Mouse (Mus musculus) heart, postnatal 10 days (tissue): ENCODE data around the gene Ass1. TPM values are rescaled to one million over a fixed set of nuclear protein-coding genes. Genes with fewer than 3 reads are reported as not detected.
A peak's percentile ranks its signal among the peaks of the same experiment; 100 is the strongest.
"Not testable (repeated sequence)": the region's sequence is repeated elsewhere in the genome, so short reads cannot be mapped to it uniquely, and the experiment has no call there.

ENCODE experiments used
- DNase-seq, 2 experiments: peaks; one replicate each; pipeline ENCODE4 v3.0.0; 2021
- intact Hi-C: fragments of 180-260 bp; cut with DNase I; formaldehyde crosslinking; loops from one replicate; pipeline ENCODE4 v1.15.1; 2025
- total RNA-seq, 2 experiments: library from RNA; stranded (reverse); gene quantifications; 2 replicates each; pipeline ENCODE4 v1.2.3; 2021

Gene Ass1
- total RNA-seq, 2 experiments from 2014 or later = 3.4 to 4.2 TPM

DNA sequence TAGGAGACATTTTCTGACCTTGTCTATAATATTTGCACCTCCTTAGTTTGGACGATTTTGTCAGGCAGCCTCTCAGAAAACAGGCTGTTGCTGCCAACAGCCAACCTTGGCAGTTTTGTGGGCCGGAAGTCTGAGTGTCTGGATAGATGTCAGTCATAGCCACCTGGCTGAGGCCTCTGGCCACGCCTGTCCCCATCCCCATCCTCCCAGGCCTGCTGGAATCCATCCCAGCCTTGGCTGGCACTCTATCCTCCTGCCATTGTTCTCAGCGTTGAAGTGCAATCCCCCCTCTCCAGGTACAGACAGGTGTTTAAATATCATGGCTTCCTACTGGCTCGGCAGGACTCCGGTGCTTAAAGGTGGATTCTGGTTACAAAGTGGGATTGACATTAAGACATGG is 41.3 kb downstream of the Ass1 start:
- intact Hi-C loops = no loop called here
- DNase-seq = no peak

DNA sequence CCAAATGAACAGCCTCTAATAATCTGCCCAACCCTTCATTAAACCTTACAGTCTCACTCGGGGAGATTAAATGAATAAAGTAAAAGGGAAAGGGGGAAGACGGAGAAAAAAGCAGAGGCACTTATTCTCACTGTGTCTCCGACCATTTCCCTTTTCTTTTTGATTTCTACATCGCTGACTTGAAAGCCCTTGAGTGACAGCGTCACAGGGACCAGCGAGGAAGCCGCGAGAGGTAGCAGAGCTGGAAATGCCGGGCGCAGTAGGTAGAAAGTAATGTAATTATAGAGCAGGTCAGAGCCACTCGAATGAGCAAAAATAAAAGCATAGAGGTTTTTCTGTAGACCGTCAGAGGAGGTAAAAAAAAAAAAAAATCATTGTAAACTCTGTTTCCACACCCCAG is 46.5 kb downstream of the Ass1 start:
- intact Hi-C loops = no loop called here
- DNase-seq = no peak

DNA sequence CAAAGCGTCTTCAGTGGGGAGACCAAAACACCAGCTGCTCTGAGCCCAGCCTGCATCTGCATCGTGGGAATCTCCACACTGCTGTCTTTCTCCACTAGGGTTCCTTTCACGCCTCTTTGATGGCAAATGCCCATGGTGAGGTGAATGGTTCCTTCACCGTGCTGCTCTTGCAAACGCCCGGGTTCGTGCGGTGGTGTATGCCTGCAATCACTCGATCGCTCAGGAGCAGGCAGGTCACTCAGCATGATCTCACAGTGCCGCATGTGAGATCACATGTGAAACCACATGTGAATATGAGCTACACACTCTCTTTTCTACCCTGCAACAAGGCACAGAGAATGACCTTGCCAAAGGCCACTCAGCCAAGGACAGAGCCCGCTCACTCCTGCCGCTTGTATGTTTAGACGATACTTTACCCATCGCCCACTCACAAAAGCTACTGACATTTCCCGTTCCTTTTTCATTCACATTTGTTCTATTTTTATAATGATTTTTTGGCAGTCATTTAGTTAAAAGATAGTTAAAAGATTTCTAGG is 51.9 kb downstream of the Ass1 start:
- no peak for DNase-seq
- intact Hi-C loops = no loop called here

DNA sequence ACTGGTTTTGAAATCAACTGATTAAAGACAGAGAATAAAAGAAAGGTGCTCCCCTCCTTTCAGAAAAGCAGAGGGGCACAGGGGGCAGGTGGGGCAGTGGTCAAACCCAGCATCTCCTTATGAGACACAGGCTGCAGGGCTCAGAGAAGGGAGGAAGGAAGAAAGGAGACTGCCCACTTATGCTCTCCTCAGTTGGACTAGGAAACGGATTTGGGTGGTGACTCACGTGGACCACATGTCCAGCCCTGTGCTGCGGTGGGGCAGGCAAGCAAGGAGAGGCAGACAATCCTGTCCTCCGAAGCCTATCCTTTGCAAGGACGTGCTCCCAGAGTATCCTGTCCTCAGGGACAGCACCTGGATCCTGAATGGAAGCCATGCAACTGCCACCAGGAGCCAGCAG is 54.6 kb downstream of the Ass1 start:
- intact Hi-C loops = no loop called here
- no peak for DNase-seq

DNA sequence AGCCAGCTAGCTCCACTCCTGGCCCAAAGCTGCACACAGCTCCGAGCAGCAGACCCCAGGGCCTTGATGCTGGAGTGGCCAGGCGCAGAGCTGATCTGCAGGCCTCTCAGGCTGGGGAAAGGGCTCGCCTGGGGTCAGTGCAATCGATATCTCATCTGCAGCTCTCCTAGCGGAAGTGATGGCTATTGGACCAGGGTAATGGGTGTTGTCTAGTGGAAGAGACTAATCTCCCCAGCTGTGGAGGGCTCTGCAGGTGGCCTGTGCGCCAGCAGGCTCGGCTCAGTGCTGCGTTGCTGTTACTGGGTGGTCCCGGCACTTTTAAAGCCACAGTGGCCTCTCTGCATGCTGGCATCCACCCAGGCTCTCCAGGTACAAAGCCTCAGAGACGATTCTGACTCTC is 55.8 kb downstream of the Ass1 start:
- intact Hi-C loops = no loop called here
- no peak for DNase-seq

DNA sequence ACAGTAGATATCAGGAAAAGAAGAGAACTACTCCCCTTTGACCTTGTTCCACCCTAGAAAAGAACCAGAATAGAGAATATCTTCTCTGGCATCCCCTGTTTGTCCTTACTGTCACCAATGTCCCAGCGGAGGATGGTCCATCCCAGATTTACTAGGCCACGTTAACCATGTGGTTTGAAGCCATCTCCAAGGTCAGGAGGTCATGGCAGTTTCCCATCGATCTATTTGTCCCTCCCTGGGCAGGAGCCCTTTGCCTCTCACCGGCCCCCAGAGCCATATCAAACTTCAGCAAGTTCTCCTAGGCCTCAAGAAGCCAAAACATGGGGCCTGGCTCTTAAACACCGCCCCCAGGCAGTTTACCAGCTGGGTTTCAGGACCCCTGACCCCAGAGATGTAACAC is 60.2 kb downstream of the Ass1 start:
- intact Hi-C loops = no loop called here

DNA sequence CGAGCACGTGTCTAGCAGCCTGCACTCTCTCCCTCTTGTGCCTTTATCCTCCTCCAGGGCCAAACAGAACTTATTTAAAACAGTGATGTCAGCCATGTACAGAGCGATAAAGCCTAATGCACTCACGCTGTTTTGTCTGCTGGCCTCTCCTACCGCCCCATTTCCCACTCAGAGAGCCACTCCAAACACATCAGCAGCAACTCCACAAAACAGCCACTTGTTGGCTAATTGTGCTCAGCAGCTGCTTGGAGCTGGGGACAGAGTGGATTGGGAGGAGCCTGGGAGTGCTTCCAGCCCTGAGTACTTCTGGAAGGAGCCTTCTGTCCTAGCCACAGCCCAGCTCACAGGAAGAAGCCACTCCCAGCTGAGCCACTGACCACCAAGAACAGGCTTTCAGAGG is 67.0 kb downstream of the Ass1 start:
- intact Hi-C loops = no loop called here
- DNase-seq = peak; percentile 78 to 80

More for the DNA sequence above, 60.2 kb downstream of the Ass1 start:
- no peak for DNase-seq

DNA sequence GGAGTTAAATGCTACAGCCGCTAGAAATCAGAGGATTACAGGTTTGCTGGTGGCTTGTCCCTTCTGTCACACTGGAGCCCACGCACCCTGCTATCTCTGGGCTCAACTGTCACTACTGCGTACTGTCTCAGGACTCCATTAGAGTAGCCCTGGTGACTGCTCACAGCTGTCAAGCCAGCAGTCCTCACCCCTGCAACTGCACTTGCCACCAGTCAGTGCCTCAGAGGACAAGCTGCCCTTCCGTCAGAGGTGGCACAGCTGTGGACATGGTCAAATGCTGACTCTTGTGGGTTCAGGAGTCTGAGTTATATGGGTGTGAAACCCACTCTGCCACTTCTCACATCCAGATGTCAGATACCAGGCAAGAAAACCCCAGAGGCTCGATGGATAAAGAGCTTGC is 68.7 kb downstream of the Ass1 start:
- DNase-seq = peak in 1 of 2 experiments; percentile 5
- intact Hi-C loops = no loop called here

DNA sequence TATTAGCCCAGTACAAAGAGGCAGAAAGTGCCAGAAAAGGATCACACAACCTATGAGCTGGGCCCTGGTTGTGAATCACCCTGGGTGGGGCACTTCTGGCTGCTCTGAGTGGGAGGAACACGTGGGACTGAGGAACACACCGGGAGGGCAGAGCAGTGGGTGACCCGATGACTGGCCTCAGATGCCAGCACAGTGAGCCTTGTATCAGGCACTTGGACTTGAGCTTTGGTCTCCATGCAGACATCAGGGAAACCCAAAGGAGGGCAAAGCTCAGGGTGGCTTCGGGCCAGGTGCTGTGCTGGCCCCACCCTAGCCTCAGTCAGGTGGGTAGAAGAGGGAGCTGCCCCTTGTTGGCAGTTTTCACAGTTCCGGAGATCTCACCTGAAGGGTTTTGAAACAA is 71.6 kb downstream of the Ass1 start:
- intact Hi-C loops = no loop called here

DNA sequence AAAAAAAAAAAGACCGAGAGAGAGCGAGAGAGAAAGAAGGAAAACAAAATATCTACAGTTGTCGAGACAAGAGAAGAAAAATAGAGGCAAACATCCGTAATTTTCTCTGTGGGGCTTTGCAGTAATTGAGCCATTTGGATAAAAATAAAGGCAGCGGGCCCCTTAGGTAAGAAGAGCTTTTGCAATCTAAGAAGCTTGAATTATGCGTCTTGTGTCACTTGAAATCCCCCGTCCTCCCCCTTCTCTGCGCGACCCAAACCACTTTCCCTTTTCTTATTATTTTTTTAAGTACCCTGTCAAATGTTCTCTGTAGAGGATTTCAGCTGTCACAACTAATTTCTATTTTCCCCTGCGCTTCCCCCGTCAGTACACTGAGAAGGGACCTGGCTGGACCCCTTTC is 77.7 kb downstream of the Ass1 start:
- DNase-seq = no peak
- intact Hi-C loops = no loop called here

More for the DNA sequence above, 71.6 kb downstream of the Ass1 start:
- DNase-seq = no peak

DNA sequence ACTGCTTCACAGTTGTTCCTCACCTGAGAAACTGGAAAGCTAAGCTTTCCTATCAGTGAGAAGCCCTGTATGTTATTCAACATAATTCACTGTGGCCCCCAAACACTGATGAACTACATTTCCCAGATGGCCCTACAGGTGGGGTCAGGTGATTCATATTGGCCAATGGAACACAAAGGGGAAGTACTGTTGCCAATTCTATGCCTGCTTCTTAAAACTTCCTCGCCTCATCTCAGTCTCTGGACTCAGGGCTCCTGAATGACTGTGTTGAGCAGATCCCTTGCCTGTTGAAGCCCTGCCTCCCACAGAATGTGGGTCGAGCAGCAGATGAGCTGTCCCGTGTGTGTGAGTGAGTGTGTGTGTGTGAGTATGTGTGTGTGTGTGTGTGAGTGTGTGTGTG is 80.5 kb downstream of the Ass1 start:
- DNase-seq = no peak
- intact Hi-C loops = no loop called here

DNA sequence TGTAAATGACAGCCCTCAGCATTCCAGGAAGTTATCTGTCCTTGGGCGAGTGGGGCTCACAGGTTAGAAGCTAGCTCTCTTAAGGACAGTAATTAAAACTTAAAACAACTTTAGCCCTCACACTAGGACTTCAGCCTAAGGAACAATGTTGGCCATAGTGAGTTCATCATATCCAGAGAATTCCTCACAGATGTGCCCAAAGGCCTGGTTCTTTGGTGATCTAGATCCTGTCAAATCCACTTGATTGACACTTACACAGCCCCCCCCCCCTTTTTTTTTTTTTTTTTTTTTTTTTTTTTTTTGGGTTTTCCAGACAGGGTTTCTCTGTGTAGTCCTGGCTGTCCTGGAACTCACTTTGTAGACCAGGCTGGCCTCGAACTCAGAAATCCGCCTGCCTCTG is 81.3 kb downstream of the Ass1 start:
- intact Hi-C loops, DNase-seq: not testable (repeated sequence)

DNA sequence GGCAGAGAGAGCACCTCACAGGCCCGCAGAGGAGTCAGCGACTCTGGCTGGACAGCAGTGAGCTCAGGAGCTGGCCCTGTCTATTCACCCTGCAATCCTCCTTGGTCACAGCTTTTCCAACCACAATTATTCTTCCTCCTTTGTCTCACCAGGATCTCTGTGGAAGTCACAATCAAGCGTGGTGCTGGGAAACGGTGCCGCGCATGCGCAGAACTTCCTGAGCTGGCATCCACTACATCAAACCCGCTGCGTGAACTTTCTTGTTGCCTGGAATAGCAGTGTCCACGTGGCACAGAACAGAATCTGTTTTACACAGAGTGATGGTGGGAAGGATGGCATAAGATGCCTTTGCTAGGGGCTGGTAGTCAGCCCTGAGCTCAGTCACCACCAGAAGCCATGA is 82.0 kb downstream of the Ass1 start:
- intact Hi-C loops = no loop called here
- no peak for DNase-seq

DNA sequence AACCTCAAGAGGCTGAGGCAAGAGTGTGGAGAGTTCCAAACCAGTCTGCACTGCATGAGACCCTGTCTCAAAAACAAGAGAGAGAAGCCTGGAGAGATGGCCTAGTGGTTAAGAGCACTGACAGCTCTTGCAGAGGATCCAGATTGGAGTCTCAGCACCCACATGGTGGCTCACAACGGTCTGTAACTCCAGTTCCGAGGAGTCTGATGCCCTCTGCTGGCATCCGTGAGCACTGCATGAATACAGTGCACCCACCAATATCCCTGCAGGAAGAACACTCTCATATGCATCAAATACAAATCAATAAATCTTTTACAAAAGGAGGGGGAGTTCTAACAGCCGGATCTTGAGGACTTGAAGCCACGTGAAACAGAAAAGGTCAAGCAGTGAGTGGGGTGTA is 84.6 kb downstream of the Ass1 start:
- intact Hi-C loops = no loop called here

More for the DNA sequence above, 84.6 kb downstream of the Ass1 start:
- DNase-seq = no peak

Other genes starting within 250 kb of the Ass1 start
- 10 to 100 TPM; 10.8 to 17.1 TPM for gene Ncs1, start 224.4 kb upstream of the Ass1 start, total RNA-seq
- 10 to 100 TPM; 23.4 to 24.3 TPM for gene Hmcn2, start 155.8 kb upstream of the Ass1 start, total RNA-seq
- 10 to 100 TPM; 31.2 to 35.5 TPM for gene Fubp3, start 102.4 kb downstream of the Ass1 start, total RNA-seq
- gene Prdm12, start 169.8 kb downstream of the Ass1 start, total RNA-seq = not detected
- 10 to 100 TPM; 14.1 to 16.0 TPM for gene Exosc2, start 200.5 kb downstream of the Ass1 start, total RNA-seq
- gene Abl1, start 218.2 kb downstream of the Ass1 start, total RNA-seq = 10 to 100 TPM; 56.8 to 65.5 TPM